Mouse (Mus musculus) limb, embryonic 15.5 days (tissue): ENCODE measurements at regions not wholly inside any gene's neighbourhood (a gene's known extent, or its start where the extent isn't known, plus 50 kb on each side); places are given as distances from the start of the nearest gene placed in this dataset.
A peak's percentile ranks its signal among the peaks of the same experiment; 100 is the strongest.

ENCODE experiments used
- ATAC-seq: fragments of 200-750 bp; cut with Nextera tagmentation; 2 replicates; pipeline ENCODE4 v1.8.0; 2017; ENCODE audit warnings: low read depth, moderate TSS enrichment; ENCODE audit not compliant: insufficient number of reproducible peaks, low FRiP score, low TSS enrichment
- H3K27ac ChIP-seq: fragments of 300-500 bp; sonication (generic); 2 replicates; pipeline ENCODE4 v1.5.1; 2015; ENCODE audit warnings: moderate library complexity, mild to moderate bottlenecking, inconsistent platforms
- H3K27me3 ChIP-seq: fragments of 300-500 bp; sonication (generic); 2 replicates; pipeline ENCODE4 v1.6.1; 2015; ENCODE audit warnings: inconsistent platforms
- H3K36me3 ChIP-seq: fragments of 300-500 bp; sonication (generic); 2 replicates; pipeline ENCODE4 v1.6.1; 2015; ENCODE audit warnings: inconsistent platforms
- H3K4me1 ChIP-seq: fragments of 300-500 bp; sonication (generic); 2 replicates; pipeline ENCODE4 v1.6.1; 2015; ENCODE audit warnings: inconsistent platforms
- H3K4me2 ChIP-seq: fragments of 300-500 bp; sonication (generic); 2 replicates; pipeline ENCODE4 v1.6.1; 2015; ENCODE audit warnings: mild to moderate bottlenecking, inconsistent platforms
- H3K4me3 ChIP-seq: fragments of 300-500 bp; sonication (generic); 2 replicates; pipeline ENCODE4 v1.5.1; 2015; ENCODE audit warnings: mild to moderate bottlenecking, inconsistent platforms
- H3K9ac ChIP-seq: fragments of 300-500 bp; sonication (generic); 2 replicates; pipeline ENCODE4 v1.6.1; 2015; ENCODE audit warnings: inconsistent platforms
- H3K9me3 ChIP-seq: fragments of 300-500 bp; sonication (generic); 2 replicates; pipeline ENCODE4 v1.6.1; 2016; ENCODE audit warnings: inconsistent platforms
- WGBS: fragments of 180-500 bp; shearing (Covaris S2); methylation state at CpG from one replicate; pipeline ENCODE4 v1.1.7; 2015; 5-methylcytosine and 5-hydroxymethylcytosine counted together

GRCm38 (mm10) chr9:83700916-83701315, 105.2 kb downstream of the Elovl4 start:
- ATAC-seq = no peak
- no peak overlapping the region for H3K27ac ChIP-seq
- no peaks in the 10 kb centered on the region for H3K4me1 ChIP-seq
- H3K4me3 ChIP-seq = no peak overlapping the region
- 72% methylated on average over 7 of the region's 7 CpGs for WGBS
- no peak overlapping the region for H3K4me2 ChIP-seq
- H3K36me3 ChIP-seq = no peaks in the 10 kb centered on the region
- no peak overlapping the region for H3K9ac ChIP-seq
- no peaks in the 10 kb centered on the region for H3K27me3 ChIP-seq
- H3K9me3 ChIP-seq = no peaks in the 10 kb centered on the region

GRCm38 (mm10) chr9:83700056-83700455, 106.0 kb downstream of the Elovl4 start:
- Histone ChIP-seq H3K4me2 (no peak overlapping the region), H3K36me3 (no peaks in the 10 kb centered on the region), H3K9me3 (no peaks in the 10 kb centered on the region), H3K27ac (no peak overlapping the region), H3K9ac (no peak overlapping the region), H3K4me1 (no peaks in the 10 kb centered on the region), H3K4me3 (no peak overlapping the region), H3K27me3 (no peaks in the 10 kb centered on the region)
- WGBS = 86% methylated on average over 7 of the region's 7 CpGs
- ATAC-seq = no peak

DNA sequence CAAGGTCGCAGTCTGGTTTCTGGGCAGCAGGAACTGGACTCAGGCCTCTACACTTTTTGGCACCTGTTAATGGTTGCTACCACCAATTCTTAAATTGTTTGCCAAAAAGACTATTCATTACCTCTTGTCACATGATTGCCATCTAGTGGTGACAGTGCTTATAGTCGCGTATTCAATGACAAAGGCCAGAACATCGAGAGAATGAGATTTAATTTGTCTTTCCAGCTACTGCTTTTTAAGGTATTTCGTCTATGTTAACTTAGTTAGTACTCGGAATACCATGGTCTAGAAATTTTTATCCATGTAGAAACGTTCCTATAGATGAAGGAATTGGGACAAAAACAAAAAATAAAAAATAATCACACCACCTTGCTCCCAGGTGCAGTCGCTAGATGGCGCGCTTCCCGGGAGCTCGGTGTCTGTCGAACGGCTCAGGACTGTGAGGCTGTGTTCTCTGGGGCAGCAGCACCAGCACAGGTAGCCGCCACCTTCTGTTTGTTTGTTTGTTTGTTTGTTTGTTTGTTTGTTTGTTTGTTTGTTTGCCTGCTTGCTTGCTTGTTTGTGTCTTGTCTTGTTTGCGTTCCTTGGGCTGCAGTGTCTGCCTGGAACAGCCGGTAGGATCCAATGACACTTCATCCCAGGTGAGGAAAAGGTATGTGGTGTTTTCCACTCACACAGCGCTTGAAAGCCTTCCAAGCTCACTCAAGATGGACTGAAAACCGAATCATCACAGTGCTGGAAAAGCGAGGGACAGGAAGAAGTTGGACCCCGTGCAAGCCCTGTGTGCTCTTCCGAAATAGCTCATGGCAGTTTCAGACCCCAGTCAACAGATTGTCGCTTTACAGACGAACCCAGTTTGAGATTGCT, 114.5 kb downstream of the Elovl4 start:
- no peak for ATAC-seq

More for the DNA sequence above, 114.5 kb downstream of the Elovl4 start:
- no peaks in the 10 kb centered on the region for H3K36me3 ChIP-seq
- H3K27ac ChIP-seq = no peak overlapping the region
- peak overlapping the region; percentile 27 for H3K4me3 ChIP-seq
- peaks cover 8% of the 10 kb centered on the region; the same call in 1 of the 2 replicates for H3K4me1 ChIP-seq
- H3K9me3 ChIP-seq = no peaks in the 10 kb centered on the region
- H3K4me2 ChIP-seq = peak overlapping the region; percentile 37
- no peak overlapping the region for H3K9ac ChIP-seq
- 16% methylated on average over 24 of the region's 24 CpGs for WGBS
- 0 out of 2 replicates have a peak, but pooled peaks cover 3% of the 10 kb centered on the region for H3K27me3 ChIP-seq
